Comparison of ENCODE assay signal across 26 mouse cellular contexts in the genomic region with DNA sequence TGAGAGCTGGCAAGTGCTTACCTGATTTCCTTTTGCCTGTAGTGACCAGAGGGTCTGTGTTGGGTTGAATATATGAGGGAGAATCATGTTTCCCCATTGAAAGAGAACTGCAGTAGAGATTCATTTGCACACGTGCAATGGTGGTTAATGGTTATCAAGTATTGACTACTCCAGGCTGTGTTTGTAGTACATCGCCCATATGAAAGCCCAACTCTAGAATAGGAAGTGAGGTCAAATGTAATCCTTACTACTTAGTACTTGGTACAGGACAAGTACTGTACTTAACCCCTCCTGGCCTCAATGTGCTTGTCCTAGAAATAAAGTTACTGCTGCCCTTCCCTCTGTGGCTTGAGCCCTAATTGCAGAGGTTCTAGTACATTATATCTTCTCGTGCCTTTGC.
A peak's percentile ranks its signal among the peaks of the same experiment; 100 is the strongest.
DNase-seq lines count a peak whose midpoint lies in the region; ATAC-seq lines count a peak whose summit lies in the region.
"Had no signal": no experiment of that assay in that cellular context is flagged by ENCODE, and none has a peak within 500 bp of the region (broad histone marks: within the 10 kb centered on the region; RNA-seq: fewer than 3 reads in every experiment).

No protein-coding gene starts in this region.

- H3K27ac ChIP-seq in liver, embryonic 11.5 days (ENCODE audit: low read depth, low read length): no peak overlapping the region
- no peak overlapping the region for H3K27ac ChIP-seq in liver, embryonic 12.5 days
- H3K27ac ChIP-seq in liver, embryonic 15.5 days (replicated peaks): no peak overlapping the region
- H3K27ac ChIP-seq: embryonic facial prominence, embryonic 10.5 days; embryonic facial prominence, embryonic 13.5 days; forebrain, embryonic 13.5 days; heart, embryonic 10.5 days; heart, embryonic 13.5 days; hindbrain, embryonic 14.5 days had no signal

- no peak for DNase-seq in liver, embryonic 11.5 days (ENCODE audit: low spot score)
- DNase-seq in gastrocnemius, postnatal 10 days: no peak
- no peak for DNase-seq in kidney, postnatal 10 days
- no peak for DNase-seq in right cerebral cortex, postnatal 36 days (ENCODE audit: low spot score in 2 of 2)
- DNase-seq: adrenal gland, adult 8-10 months; adrenal gland, postnatal 25 days; cerebellum, adult 11-12 months; cerebellum, adult 8-10 months; cerebellum, postnatal 10 days; cerebellum, postnatal 36 days; embryo, embryonic 11 days; gastrocnemius, postnatal 14 days; heart, adult 18-20 months; heart, postnatal 14 days; heart, postnatal 4 days had no signal

- H3K36me3 ChIP-seq in liver, embryonic 11.5 days (ENCODE audit: control insufficient read depth, insufficient read depth, low read length): no peaks in the 10 kb centered on the region
- no peaks in the 10 kb centered on the region for H3K36me3 ChIP-seq in liver, embryonic 12.5 days
- no peaks in the 10 kb centered on the region for H3K36me3 ChIP-seq in liver, embryonic 15.5 days (replicated peaks)
- H3K36me3 ChIP-seq: embryonic facial prominence, embryonic 10.5 days; embryonic facial prominence, embryonic 13.5 days; heart, embryonic 10.5 days; heart, embryonic 13.5 days had no signal

- WGBS in liver, embryonic 11.5 days: 74% methylated on average over 3 of the region's 3 CpGs
- WGBS in liver, embryonic 12.5 days (ENCODE audit: insufficient replicate concordance): 56% methylated on average over 3 of the region's 3 CpGs
- 49% methylated on average over 3 of the region's 3 CpGs for WGBS in liver, embryonic 15.5 days (ENCODE audit: insufficient replicate concordance)

- peak; percentile 51; the same call in 1 of the 2 replicates for ATAC-seq in liver, embryonic 11.5 days (replicated peaks; ENCODE audit: low FRiP score)
- ATAC-seq in liver, embryonic 12.5 days: peak; percentile 42; the same call in 1 of the 2 replicates
- 0 out of 2 replicates have a peak, but pooled peaks have one; percentile 47 for ATAC-seq in liver, embryonic 15.5 days (ENCODE audit: insufficient read depth)
- ATAC-seq: CD4-positive, CD25-positive, alpha-beta regulatory T cell, adult 4 months; forebrain, embryonic 13.5 days; forebrain, embryonic 16.5 days had no signal

- no peaks in the 10 kb centered on the region for H3K4me1 ChIP-seq in liver, embryonic 11.5 days (replicated peaks; ENCODE audit: control insufficient read depth, insufficient read depth, low read length)
- no peaks in the 10 kb centered on the region for H3K4me1 ChIP-seq in liver, embryonic 12.5 days
- no peaks in the 10 kb centered on the region for H3K4me1 ChIP-seq in liver, embryonic 15.5 days (replicated peaks)
- H3K4me1 ChIP-seq: heart, embryonic 10.5 days; heart, embryonic 13.5 days had no signal

- H3K4me3 ChIP-seq in liver, embryonic 11.5 days (ENCODE audit: low read depth, low read length): no peak overlapping the region
- H3K4me3 ChIP-seq in liver, embryonic 12.5 days: no peak overlapping the region
- H3K4me3 ChIP-seq in liver, embryonic 15.5 days (replicated peaks): no peak overlapping the region
- H3K4me3 ChIP-seq: embryonic facial prominence, embryonic 10.5 days; embryonic facial prominence, embryonic 13.5 days; erythroblast, embryonic 14.5 days; forebrain, embryonic 13.5 days; heart, embryonic 10.5 days; heart, embryonic 13.5 days had no signal

- H3K4me2 ChIP-seq in liver, embryonic 11.5 days: no peak overlapping the region
- H3K4me2 ChIP-seq in liver, embryonic 12.5 days: no peak overlapping the region
- H3K4me2 ChIP-seq in liver, embryonic 15.5 days: no peak overlapping the region
- H3K4me2 ChIP-seq: embryonic facial prominence, embryonic 13.5 days; forebrain, embryonic 13.5 days; heart, embryonic 13.5 days; hindbrain, embryonic 14.5 days had no signal

- no peaks in the 10 kb centered on the region for H3K9me3 ChIP-seq in liver, embryonic 11.5 days (ENCODE audit: control insufficient read depth, low read length)
- no peaks in the 10 kb centered on the region for H3K9me3 ChIP-seq in liver, embryonic 12.5 days (replicated peaks)
- no peaks in the 10 kb centered on the region for H3K9me3 ChIP-seq in liver, embryonic 15.5 days (replicated peaks)
- H3K9me3 ChIP-seq: embryonic facial prominence, embryonic 10.5 days; embryonic facial prominence, embryonic 13.5 days; forebrain, embryonic 13.5 days; heart, embryonic 10.5 days; heart, embryonic 13.5 days had no signal

- no peaks in the 10 kb centered on the region for H3K27me3 ChIP-seq in liver, embryonic 11.5 days (replicated peaks; ENCODE audit: control insufficient read depth, insufficient read depth, low read length)
- no peaks in the 10 kb centered on the region for H3K27me3 ChIP-seq in liver, embryonic 12.5 days (replicated peaks)
- no peaks in the 10 kb centered on the region for H3K27me3 ChIP-seq in liver, embryonic 15.5 days
- H3K27me3 ChIP-seq: embryonic facial prominence, embryonic 13.5 days; forebrain, embryonic 13.5 days; heart, embryonic 13.5 days had no signal

- H3K9ac ChIP-seq in liver, embryonic 11.5 days (ENCODE audit: low read depth, low read length): no peak overlapping the region
- H3K9ac ChIP-seq in liver, embryonic 12.5 days: no peak overlapping the region
- H3K9ac ChIP-seq in liver, embryonic 15.5 days: no peak overlapping the region
- H3K9ac ChIP-seq: embryonic facial prominence, embryonic 13.5 days; forebrain, embryonic 13.5 days; heart, embryonic 13.5 days; hindbrain, embryonic 14.5 days had no signal
